Mouse (Mus musculus) splenic B cell, adult 2 months (primary cell): ENCODE data around the gene Zbtb17.
A peak's percentile ranks its signal among the peaks of the same experiment; 100 is the strongest.

ENCODE experiments used
- DNase-seq: peaks from one replicate; pipeline ENCODE4 v3.0.0-alpha.2; 2011; ENCODE audit warnings: low read depth, low spot score
- H3K27me3 ChIP-seq: 2 replicates; pipeline ENCODE4 v1.6.1; 2012; ENCODE audit warnings: mild to moderate bottlenecking, low read length, moderate library complexity, mixed read lengths; ENCODE audit not compliant: control insufficient read depth, poor library complexity, insufficient read depth, severe bottlenecking
- H3K36me3 ChIP-seq: 2 replicates; pipeline ENCODE4 v1.6.1; 2012; ENCODE audit warnings: mild to moderate bottlenecking, low read length, moderate library complexity, mixed read lengths; ENCODE audit not compliant: control insufficient read depth, poor library complexity, insufficient read depth, severe bottlenecking

Zbtb17 gene

DNA sequence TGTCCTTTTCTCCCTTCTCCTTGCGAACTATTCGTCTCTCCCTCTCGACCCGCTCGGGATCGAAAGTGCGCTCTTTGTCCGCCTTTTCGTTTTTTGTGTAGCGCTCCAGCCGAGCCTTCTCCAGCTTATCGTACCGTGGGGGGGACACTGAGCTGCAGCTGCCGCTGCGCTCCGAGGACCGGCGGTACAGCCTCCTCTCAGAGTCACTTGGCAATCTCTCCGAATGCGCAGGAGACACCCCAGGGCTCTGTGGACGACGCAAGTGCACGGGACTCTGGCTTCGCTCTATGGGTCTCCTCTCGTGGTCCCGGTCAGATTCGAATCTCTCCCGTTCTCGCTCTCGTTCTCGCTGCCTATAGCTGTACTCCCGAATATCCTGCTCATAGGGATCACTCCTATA is 34.3 kb downstream of the Zbtb17 start:
- no peak for DNase-seq
- Histone ChIP-seq H3K27me3 (no peaks in the 10 kb centered on the region), H3K36me3 (peaks cover 5% of the 10 kb centered on the region)

DNA sequence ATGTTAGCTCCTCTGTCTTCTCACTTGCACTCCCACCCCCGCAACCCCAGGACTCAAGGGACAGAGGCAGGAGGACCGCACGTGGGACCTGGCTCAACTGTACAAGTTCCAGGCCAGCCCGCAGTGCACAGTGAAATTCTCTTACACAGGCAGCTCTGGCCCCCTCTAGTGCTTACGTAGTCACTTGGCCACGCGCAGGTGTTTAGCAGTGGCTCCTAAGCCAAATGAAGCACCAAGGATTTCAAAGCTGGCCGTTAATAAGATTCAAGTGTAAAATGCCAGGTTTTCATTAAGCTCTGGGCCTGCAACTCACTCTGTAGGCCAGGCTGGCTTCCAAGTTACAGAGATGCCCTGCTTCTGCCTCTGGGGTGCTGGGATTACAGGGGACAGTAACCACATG is 35.0 kb downstream of the Zbtb17 start:
- peak; percentile 14 for DNase-seq
- peaks cover 5% of the 10 kb centered on the region for H3K36me3 ChIP-seq
- H3K27me3 ChIP-seq, result no peaks in the 10 kb centered on the region

- no peak for DNase-seq
- Histone ChIP-seq H3K36me3 (peaks cover 19% of the 10 kb centered on the region), H3K27me3 (no peaks in the 10 kb centered on the region)
Observed at GRCm38 (mm10) chr4:141484071-141484470, 39.6 kb downstream of the Zbtb17 start.

- Histone ChIP-seq H3K36me3 (peaks cover 24% of the 10 kb centered on the region), H3K27me3 (no peaks in the 10 kb centered on the region)
- DNase-seq, result no peak
Observed at GRCm38 (mm10) chr4:141487581-141487980, 43.1 kb downstream of the Zbtb17 start.

DNA sequence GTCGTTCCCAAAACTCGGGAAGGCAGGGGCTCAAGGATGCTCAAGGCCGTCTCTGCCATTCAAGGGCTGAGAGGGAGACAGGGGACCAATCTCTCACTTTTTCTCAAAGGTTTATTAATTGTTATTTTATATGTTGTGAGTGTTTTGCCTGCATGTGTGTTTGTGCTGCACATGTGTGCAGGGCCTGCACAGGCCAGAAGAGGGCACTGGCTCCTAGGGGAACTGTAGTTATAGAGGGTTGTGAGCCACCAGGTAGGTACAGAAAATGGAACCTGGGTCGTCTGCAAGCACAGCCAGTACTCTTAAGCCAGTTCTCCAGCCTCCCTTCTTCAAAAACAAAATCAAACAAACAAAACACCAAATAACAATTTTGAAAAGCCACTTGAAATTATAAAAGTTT is 44.2 kb downstream of the Zbtb17 start:
- H3K36me3 ChIP-seq, result peaks cover 26% of the 10 kb centered on the region
- DNase-seq, result peak; percentile 41
- H3K27me3 ChIP-seq, result no peaks in the 10 kb centered on the region

GRCm38 (mm10) chr4:141500637-141501036 is 56.2 kb downstream of the Zbtb17 start:
- no peak for DNase-seq
- no peaks in the 10 kb centered on the region; the same call in 1 of the 2 replicates for H3K36me3 ChIP-seq
- no peaks in the 10 kb centered on the region for H3K27me3 ChIP-seq

GRCm38 (mm10) chr4:141501058-141501457 is 56.6 kb downstream of the Zbtb17 start:
- DNase-seq, result no peak
- H3K27me3 ChIP-seq, result no peaks in the 10 kb centered on the region
- H3K36me3 ChIP-seq, result no peaks in the 10 kb centered on the region; the same call in 1 of the 2 replicates

DNA sequence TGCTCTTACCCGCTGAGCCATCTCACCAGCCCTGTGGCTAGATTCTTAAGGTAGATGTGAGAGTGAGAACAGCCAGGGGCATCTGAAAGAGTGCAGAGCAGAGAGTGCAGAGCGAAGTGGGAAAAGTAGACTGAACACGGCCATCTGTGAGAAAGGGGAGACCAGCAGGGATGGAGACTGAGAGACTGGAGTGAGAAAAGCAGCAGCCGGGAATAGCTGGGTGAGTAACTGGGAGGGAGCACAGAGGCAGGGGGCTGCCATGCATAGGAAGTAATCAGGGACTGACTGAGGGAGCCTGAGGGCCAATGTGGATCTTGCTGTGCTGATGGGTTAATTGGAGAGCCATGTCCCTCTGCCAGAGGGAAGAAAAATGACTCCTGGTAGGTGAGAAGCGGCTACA is 58.3 kb downstream of the Zbtb17 start:
- no peaks in the 10 kb centered on the region for H3K27me3 ChIP-seq
- DNase-seq, result no peak
- no peaks in the 10 kb centered on the region; the same call in 1 of the 2 replicates for H3K36me3 ChIP-seq

- no peak for DNase-seq
- Histone ChIP-seq H3K27me3 (no peaks in the 10 kb centered on the region), H3K36me3 (no peaks in the 10 kb centered on the region; the same call in 1 of the 2 replicates)
Observed at GRCm38 (mm10) chr4:141504471-141504870, 60.0 kb downstream of the Zbtb17 start.

- no peaks in the 10 kb centered on the region for H3K36me3 ChIP-seq
- DNase-seq, result no peak
- H3K27me3 ChIP-seq, result no peaks in the 10 kb centered on the region
Observed at GRCm38 (mm10) chr4:141505810-141506209, 61.4 kb downstream of the Zbtb17 start.

DNA sequence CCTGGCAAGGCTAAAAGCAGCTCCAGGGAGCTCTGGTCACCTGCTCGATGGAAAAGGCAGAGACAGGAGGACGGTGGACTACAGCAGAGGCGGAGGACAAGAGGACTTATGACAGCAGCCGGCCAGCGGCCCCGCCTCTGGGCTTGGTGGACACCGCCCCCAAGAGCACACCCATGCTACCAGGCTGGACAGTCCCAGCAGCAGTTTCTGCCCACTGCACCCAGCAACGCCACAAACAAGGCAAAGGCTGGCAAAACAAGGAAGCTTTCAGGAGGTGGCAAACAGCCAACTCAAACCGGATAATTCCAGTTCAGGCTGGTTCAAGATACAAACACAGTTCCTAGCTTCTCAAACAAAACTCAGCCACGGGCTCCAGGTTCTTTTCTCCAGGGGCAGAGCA is 61.9 kb downstream of the Zbtb17 start:
- H3K36me3 ChIP-seq, result no peaks in the 10 kb centered on the region
- no peaks in the 10 kb centered on the region for H3K27me3 ChIP-seq
- DNase-seq, result peak; percentile 29

- no peaks in the 10 kb centered on the region for H3K36me3 ChIP-seq
- peak; percentile 5 for DNase-seq
- H3K27me3 ChIP-seq, result no peaks in the 10 kb centered on the region
Observed at GRCm38 (mm10) chr4:141506893-141507292, 62.4 kb downstream of the Zbtb17 start.

GRCm38 (mm10) chr4:141510457-141510856 is 66.0 kb downstream of the Zbtb17 start:
- peaks cover 2% of the 10 kb centered on the region; the same call in 1 of the 2 replicates for H3K36me3 ChIP-seq
- no peak for DNase-seq
- no peaks in the 10 kb centered on the region for H3K27me3 ChIP-seq

- DNase-seq, result no peak
Observed at GRCm38 (mm10) chr4:141512145-141512544, 67.7 kb downstream of the Zbtb17 start.

DNA sequence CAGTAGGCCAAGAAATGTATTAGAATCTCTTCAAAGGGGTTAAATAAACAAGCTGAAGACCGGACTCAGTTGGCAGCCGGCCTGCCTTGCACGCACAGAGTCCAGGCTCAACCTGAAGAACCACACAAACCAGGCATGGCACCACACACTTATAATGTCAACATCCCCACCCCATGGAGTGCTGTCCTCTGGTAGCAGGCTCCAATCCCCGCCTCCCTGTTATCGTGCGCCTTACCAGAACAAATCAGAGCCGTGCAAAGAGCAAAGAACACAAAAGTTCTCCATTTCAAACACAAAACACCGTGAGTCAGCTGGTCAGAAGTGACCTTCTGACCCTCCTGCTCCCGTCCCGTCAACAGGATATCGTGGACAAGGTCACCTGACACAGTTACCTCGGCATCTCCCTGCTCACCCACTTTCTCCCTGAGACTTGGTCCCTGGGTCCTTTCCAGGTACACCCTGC is 69.8 kb downstream of the Zbtb17 start:
- no peak for DNase-seq
- H3K36me3 ChIP-seq, result peaks cover 2% of the 10 kb centered on the region; the same call in 1 of the 2 replicates
- H3K27me3 ChIP-seq, result no peaks in the 10 kb centered on the region

More at GRCm38 (mm10) chr4:141512145-141512544, 67.7 kb downstream of the Zbtb17 start:
- Histone ChIP-seq H3K27me3 (no peaks in the 10 kb centered on the region), H3K36me3 (peaks cover 2% of the 10 kb centered on the region; the same call in 1 of the 2 replicates)
